Mouse (Mus musculus) layer of hippocampus, postnatal 10 days (tissue): ENCODE data around the gene Cdk17. TPM values are rescaled to one million over a fixed set of nuclear protein-coding genes. Genes with fewer than 3 reads are reported as not detected.
A peak's percentile ranks its signal among the peaks of the same experiment; 100 is the strongest.

Experiments used
- DNase-seq, 2 experiments: peaks; one replicate each; pipeline ENCODE4 v3.0.0; 2021; ENCODE audit warnings: low spot score in 2 of 2
- total RNA-seq, 2 experiments: library from RNA; stranded (reverse); gene quantifications; 2 replicates each; pipeline ENCODE4 v1.2.3; 2021

Gene Cdk17
- total RNA-seq, 2 experiments from 2014 or later: 116 to 120 TPM

GRCm38 (mm10) chr10:93259826-93260225 is 99.2 kb downstream of the Cdk17 start:
- no peak for DNase-seq

- peak; percentile 70 to 71 for DNase-seq
These were observed 100.7 kb downstream of the Cdk17 start for GRCm38 (mm10) chr10:93261132-93261980.

GRCm38 (mm10) chr10:93261981-93262499 is 101.4 kb downstream of the Cdk17 start:
- no peak for DNase-seq

- DNase-seq: no peak
These were observed 102.8 kb downstream of the Cdk17 start for GRCm38 (mm10) chr10:93263431-93263830.

GRCm38 (mm10) chr10:93264001-93264400 is 103.3 kb downstream of the Cdk17 start:
- no peak for DNase-seq

- DNase-seq: no peak
These were observed 105.2 kb downstream of the Cdk17 start for GRCm38 (mm10) chr10:93265833-93266232.

GRCm38 (mm10) chr10:93266521-93266920 is 105.8 kb downstream of the Cdk17 start:
- no peak for DNase-seq

- DNase-seq: no peak
These were observed 106.8 kb downstream of the Cdk17 start for GRCm38 (mm10) chr10:93267509-93267908.

GRCm38 (mm10) chr10:93268339-93268738 is 107.7 kb downstream of the Cdk17 start:
- no peak for DNase-seq

- DNase-seq: no peak
These were observed 109.1 kb downstream of the Cdk17 start for GRCm38 (mm10) chr10:93269744-93270143.

- DNase-seq: no peak
These were observed 110.3 kb downstream of the Cdk17 start for GRCm38 (mm10) chr10:93270889-93271460.

GRCm38 (mm10) chr10:93271831-93272230 is 111.2 kb downstream of the Cdk17 start:
- DNase-seq: no peak

GRCm38 (mm10) chr10:93272986-93273982 is 112.6 kb downstream of the Cdk17 start:
- no peak for DNase-seq

- DNase-seq: no peak
These were observed 113.6 kb downstream of the Cdk17 start for GRCm38 (mm10) chr10:93274277-93274696.

GRCm38 (mm10) chr10:93275212-93276136 is 114.8 kb downstream of the Cdk17 start:
- peak; percentile 79 to 83 for DNase-seq

GRCm38 (mm10) chr10:93276349-93276763 is 115.7 kb downstream of the Cdk17 start:
- DNase-seq: peak; percentile 79 to 87

GRCm38 (mm10) chr10:93276857-93277256 is 116.2 kb downstream of the Cdk17 start:
- DNase-seq: no peak

GRCm38 (mm10) chr10:93278361-93278760 is 117.7 kb downstream of the Cdk17 start:
- no peak for DNase-seq

- DNase-seq: no peak
These were observed 118.4 kb downstream of the Cdk17 start for GRCm38 (mm10) chr10:93279062-93279461.

GRCm38 (mm10) chr10:93280586-93280985 is 119.9 kb downstream of the Cdk17 start:
- DNase-seq: no peak
